Mouse (Mus musculus) small intestine, adult 2 months (tissue): ENCODE data around the gene Bace1.

ENCODE experiments used
- CTCF ChIP-seq: fragments of 200-500 bp; IDR thresholded peaks from 2 replicates; pipeline ENCODE4 v1.5.1; 2012; ENCODE audit warnings: low read depth, mild to moderate bottlenecking, control low read depth, inconsistent platforms, low read length, moderate library complexity, mixed read lengths; ENCODE audit not compliant: insufficient replicate concordance, insufficient read length; ENCODE audit errors: extremely low read depth
- POLR2A ChIP-seq: fragments of 200-500 bp; IDR thresholded peaks from 2 replicates; pipeline ENCODE4 v1.6.1; 2012; ENCODE audit warnings: low read depth, mild to moderate bottlenecking, control low read depth, inconsistent platforms, low read length, moderate library complexity

- TF ChIP-seq POLR2A (no peak), CTCF (no peak)
Observed at GRCm38 (mm10) chr9:45854136-45854535, 15.8 kb downstream of the Bace1 start.
